Mouse (Mus musculus) thymus, adult 2 months (tissue): Measurements from ENCODE around the gene Cox11.

Experiments used
- CTCF ChIP-seq: fragments of 200-500 bp; IDR thresholded peaks from 2 replicates; pipeline ENCODE4 v1.5.1; 2012; ENCODE audit warnings: mild to moderate bottlenecking, control low read depth, low read length, moderate library complexity, borderline replicate concordance; ENCODE audit not compliant: control insufficient read depth, poor library complexity, insufficient read depth; ENCODE audit errors: extremely low read depth
- POLR2A ChIP-seq: fragments of 200-500 bp; IDR thresholded peaks from 2 replicates; pipeline ENCODE4 v1.6.1; 2012; ENCODE audit warnings: mild to moderate bottlenecking, low read length, control low read depth, moderate library complexity; ENCODE audit not compliant: control insufficient read depth, poor library complexity, insufficient read depth; ENCODE audit errors: extremely low read depth

GRCm38 (mm10) chr11:90663618-90664297 lies 25.8 kb downstream of the Cox11 start:
- no peak for TF ChIP-seq CTCF
- no peak for TF ChIP-seq POLR2A
